Mouse (Mus musculus): ENCODE results near the gene Eya3. TPM values are rescaled to one million over a fixed set of nuclear protein-coding genes. Genes with fewer than 3 reads are reported as not detected.

Gene Eya3
- polyA plus RNA-seq, 1 experiment, result 23.0 TPM

DNA sequence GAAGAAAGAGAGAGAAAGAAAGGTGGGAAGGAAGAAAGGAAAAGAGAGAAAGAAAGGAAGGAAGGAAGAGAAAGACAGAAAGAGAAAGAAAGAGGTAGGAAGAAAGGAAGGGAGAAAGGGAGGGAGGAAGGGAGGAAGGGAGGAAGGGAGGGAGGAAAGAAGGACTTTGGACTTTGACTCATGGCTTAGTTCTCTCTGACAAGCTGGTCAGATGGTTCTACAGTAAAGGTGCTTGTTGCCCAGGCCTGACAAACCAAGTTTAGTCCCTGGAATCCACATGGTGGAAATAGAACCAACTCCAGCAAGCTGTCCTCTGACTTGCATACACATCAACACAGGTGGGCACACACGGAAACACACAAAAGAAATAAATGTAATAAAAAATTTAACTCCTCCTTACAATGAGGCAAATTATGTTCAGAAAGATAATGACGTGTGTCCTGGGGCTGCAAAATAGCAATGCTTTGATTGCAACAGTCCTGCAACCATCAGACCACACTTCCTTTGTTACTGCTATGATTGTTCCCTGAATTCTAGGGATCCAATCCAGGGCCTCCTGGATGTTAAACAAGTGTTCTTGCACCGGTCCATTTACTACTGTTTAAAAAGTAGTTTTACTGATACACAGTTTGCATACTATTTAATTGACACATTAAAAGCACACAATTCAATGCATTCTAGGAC is 28.3 kb upstream of the Eya3 start:
- no peak for TF ChIP-seq MAX (IDR thresholded peaks at IDR 0.05)
- no peak for TF ChIP-seq CTCF (IDR thresholded peaks at IDR 0.05; ENCODE audit: control insufficient read depth, insufficient read depth, insufficient read length)
- no peak for TF ChIP-seq MYOD1 (IDR thresholded peaks at IDR 0.05; ENCODE audit: control insufficient read depth, insufficient read length, low read depth)
- peak; percentile 26 for TF ChIP-seq CEBPB (IDR thresholded peaks at IDR 0.05; ENCODE audit: low read depth)
- TF ChIP-seq MYOG (IDR thresholded peaks at IDR 0.05; ENCODE audit: control insufficient read depth, extremely low read depth, insufficient read length), result no peak
- TF ChIP-seq FOSL1 (IDR thresholded peaks at IDR 0.05; ENCODE audit: insufficient read depth, low read length, poor library complexity, severe bottlenecking), result no peak
- TF ChIP-seq USF1 (IDR thresholded peaks at IDR 0.05; ENCODE audit: low read depth), result no peak
- H3ac ChIP-seq (ENCODE audit: control insufficient read depth, insufficient read length, low read depth), result no peak overlapping the region
- H3K79me2 ChIP-seq (ENCODE audit: control insufficient read depth, insufficient read depth), result no peaks in the 10 kb centered on the region
- H3K79me3 ChIP-seq (ENCODE audit: low read depth), result no peaks in the 10 kb centered on the region
- no peaks in the 10 kb centered on the region for H3K27me3 ChIP-seq (ENCODE audit: control insufficient read depth, insufficient read depth, insufficient read length)
- H3K36me3 ChIP-seq (ENCODE audit: control insufficient read depth, insufficient read depth), result no peaks in the 10 kb centered on the region
- no peak overlapping the region for H3K4me3 ChIP-seq (ENCODE audit: insufficient read depth, poor library complexity, severe bottlenecking)

GRCm38 (mm10) chr4:132611320-132611719 is 27.5 kb upstream of the Eya3 start:
- H3K79me3 ChIP-seq (ENCODE audit: low read depth), result no peaks in the 10 kb centered on the region
- TF ChIP-seq CTCF (IDR thresholded peaks at IDR 0.05; ENCODE audit: control insufficient read depth, insufficient read depth, insufficient read length), result no peak
- TF ChIP-seq MYOD1 (IDR thresholded peaks at IDR 0.05; ENCODE audit: control insufficient read depth, insufficient read length, low read depth), result no peak
- no peak for TF ChIP-seq CEBPB (IDR thresholded peaks at IDR 0.05; ENCODE audit: low read depth)
- TF ChIP-seq MYOG (IDR thresholded peaks at IDR 0.05; ENCODE audit: control insufficient read depth, extremely low read depth, insufficient read length), result no peak
- TF ChIP-seq USF1 (IDR thresholded peaks at IDR 0.05; ENCODE audit: low read depth), result no peak
- TF ChIP-seq MAX (IDR thresholded peaks at IDR 0.05), result no peak
- TF ChIP-seq FOSL1 (IDR thresholded peaks at IDR 0.05; ENCODE audit: insufficient read depth, low read length, poor library complexity, severe bottlenecking), result no peak
- H3ac ChIP-seq (ENCODE audit: control insufficient read depth, insufficient read length, low read depth), result no peak overlapping the region
- no peak overlapping the region for H3K4me3 ChIP-seq (ENCODE audit: insufficient read depth, poor library complexity, severe bottlenecking)
- no peaks in the 10 kb centered on the region for H3K36me3 ChIP-seq (ENCODE audit: control insufficient read depth, insufficient read depth)
- no peaks in the 10 kb centered on the region for H3K27me3 ChIP-seq (ENCODE audit: control insufficient read depth, insufficient read depth, insufficient read length)
- H3K79me2 ChIP-seq (ENCODE audit: control insufficient read depth, insufficient read depth), result no peaks in the 10 kb centered on the region

DNA sequence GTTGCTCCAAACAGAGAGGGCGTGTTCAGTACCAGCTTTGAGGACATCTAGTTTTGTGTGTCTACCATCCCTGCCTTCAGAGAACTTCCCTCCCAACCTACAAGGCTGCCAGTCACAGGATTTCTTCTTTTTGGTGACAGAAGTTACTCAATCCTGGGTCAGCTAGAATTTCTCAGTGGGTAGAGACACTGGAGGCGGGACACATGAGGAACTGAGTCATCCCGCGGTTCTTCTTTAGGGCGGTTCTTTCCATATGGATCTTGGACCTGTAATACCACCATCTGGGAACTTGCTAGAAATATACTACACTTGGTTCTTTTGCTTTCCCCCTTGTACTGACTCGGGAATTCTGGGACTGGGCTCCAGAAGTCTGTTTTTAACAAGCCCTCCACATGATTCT is 20.9 kb upstream of the Eya3 start:
- H3K36me3 ChIP-seq (ENCODE audit: control insufficient read depth, insufficient read depth), result no peaks in the 10 kb centered on the region
- no peaks in the 10 kb centered on the region for H3K27me3 ChIP-seq (ENCODE audit: control insufficient read depth, insufficient read depth, insufficient read length)
- TF ChIP-seq CEBPB (IDR thresholded peaks at IDR 0.05; ENCODE audit: low read depth), result peak; percentile 94
- peak; percentile 33 for TF ChIP-seq FOSL1 (IDR thresholded peaks at IDR 0.05; ENCODE audit: insufficient read depth, low read length, poor library complexity, severe bottlenecking)
- peak; percentile 80 for TF ChIP-seq MAX (IDR thresholded peaks at IDR 0.05)
- TF ChIP-seq MYOD1 (IDR thresholded peaks at IDR 0.05; ENCODE audit: control insufficient read depth, insufficient read length, low read depth), result no peak
- H3K4me3 ChIP-seq (ENCODE audit: insufficient read depth, poor library complexity, severe bottlenecking), result no peak overlapping the region
- no peak overlapping the region for H3ac ChIP-seq (ENCODE audit: control insufficient read depth, insufficient read length, low read depth)
- H3K79me3 ChIP-seq (ENCODE audit: low read depth), result no peaks in the 10 kb centered on the region
- H3K79me2 ChIP-seq (ENCODE audit: control insufficient read depth, insufficient read depth), result no peaks in the 10 kb centered on the region

- no peak overlapping the region for H3K4me3 ChIP-seq (ENCODE audit: insufficient read depth, poor library complexity, severe bottlenecking)
- no peak for TF ChIP-seq MYOD1 (IDR thresholded peaks at IDR 0.05; ENCODE audit: control insufficient read depth, insufficient read length, low read depth)
- peak; percentile 55 for TF ChIP-seq USF1 (IDR thresholded peaks at IDR 0.05; ENCODE audit: low read depth)
- H3ac ChIP-seq (ENCODE audit: control insufficient read depth, insufficient read length, low read depth), result peak overlapping the region; percentile 57
- H3K27me3 ChIP-seq (ENCODE audit: control insufficient read depth, insufficient read depth, insufficient read length), result no peaks in the 10 kb centered on the region
- no peaks in the 10 kb centered on the region for H3K36me3 ChIP-seq (ENCODE audit: control insufficient read depth, insufficient read depth)
- no peaks in the 10 kb centered on the region for H3K79me3 ChIP-seq (ENCODE audit: low read depth)
- no peaks in the 10 kb centered on the region for H3K79me2 ChIP-seq (ENCODE audit: control insufficient read depth, insufficient read depth)
Observed at GRCm38 (mm10) chr4:132618850-132619375, 19.9 kb upstream of the Eya3 start.

- H3ac ChIP-seq (ENCODE audit: control insufficient read depth, insufficient read length, low read depth), result no peak overlapping the region
- H3K79me3 ChIP-seq (ENCODE audit: low read depth), result no peaks in the 10 kb centered on the region
- H3K79me2 ChIP-seq (ENCODE audit: control insufficient read depth, insufficient read depth), result no peaks in the 10 kb centered on the region
- TF ChIP-seq CEBPB (IDR thresholded peaks at IDR 0.05; ENCODE audit: low read depth) (no peak), CTCF (IDR thresholded peaks at IDR 0.05; ENCODE audit: control insufficient read depth, insufficient read depth, insufficient read length) (no peak), USF1 (IDR thresholded peaks at IDR 0.05; ENCODE audit: low read depth) (no peak), FOSL1 (IDR thresholded peaks at IDR 0.05; ENCODE audit: insufficient read depth, low read length, poor library complexity, severe bottlenecking) (no peak), MYOG (IDR thresholded peaks at IDR 0.05; ENCODE audit: control insufficient read depth, extremely low read depth, insufficient read length) (no peak), MYOD1 (IDR thresholded peaks at IDR 0.05; ENCODE audit: control insufficient read depth, insufficient read length, low read depth) (no peak), MAX (IDR thresholded peaks at IDR 0.05) (no peak)
- H3K36me3 ChIP-seq (ENCODE audit: control insufficient read depth, insufficient read depth), result no peaks in the 10 kb centered on the region
- H3K27me3 ChIP-seq (ENCODE audit: control insufficient read depth, insufficient read depth, insufficient read length), result no peaks in the 10 kb centered on the region
- H3K4me3 ChIP-seq (ENCODE audit: insufficient read depth, poor library complexity, severe bottlenecking), result no peak overlapping the region
Observed at GRCm38 (mm10) chr4:132620134-132620533, 18.7 kb upstream of the Eya3 start.
